Mouse (Mus musculus) heart, embryonic 14.5 days (tissue): ENCODE results near the gene Filip1l. TPM values are rescaled to one million over a fixed set of nuclear protein-coding genes. Genes with fewer than 3 reads are reported as not detected.

Experiments used
- ATAC-seq: fragments of 200-750 bp; cut with Nextera tagmentation; 2 replicates; pipeline ENCODE4 v1.8.0; 2017; ENCODE audit warnings: low read depth, moderate TSS enrichment; ENCODE audit not compliant: insufficient number of reproducible peaks, insufficient read depth, low FRiP score
- H3K27ac ChIP-seq, 2 experiments: fragments of 200-500 bp in 1 of 2; fragments of 300-500 bp in 1 of 2; sonication (generic) in 1 of 2; replicated peaks in 1 of 2; 2 replicates each; pipeline ENCODE4 v1.5.1; 2012 to 2014; ENCODE audit warnings: low read depth in 2 of 2, low read length in 2 of 2, control low read depth in 1 of 2, mild to moderate bottlenecking in 1 of 2, mixed read lengths in 1 of 2; ENCODE audit not compliant: control insufficient read depth in 1 of 2, insufficient read depth in 1 of 2
- H3K27me3 ChIP-seq: fragments of 300-500 bp; sonication (generic); 2 replicates; pipeline ENCODE4 v1.6.1; 2014; ENCODE audit warnings: mild to moderate bottlenecking, low read length, control low read depth; ENCODE audit not compliant: control insufficient read depth, insufficient read depth
- H3K36me3 ChIP-seq: fragments of 300-500 bp; sonication (generic); 2 replicates; pipeline ENCODE4 v1.6.1; 2014; ENCODE audit warnings: mild to moderate bottlenecking, control low read depth, low read length, mixed read lengths; ENCODE audit not compliant: control insufficient read depth, insufficient read depth
- H3K4me1 ChIP-seq, 2 experiments: fragments of 200-500 bp in 1 of 2; fragments of 300-500 bp in 1 of 2; sonication (generic) in 1 of 2; 2 replicates each; pipeline ENCODE4 v1.6.1; 2012 to 2014; ENCODE audit warnings: low read length in 2 of 2, control low read depth in 1 of 2, mixed read lengths in 1 of 2; ENCODE audit not compliant: control insufficient read depth in 2 of 2, insufficient read depth in 2 of 2
- H3K4me2 ChIP-seq: fragments of 300-500 bp; sonication (generic); 2 replicates; pipeline ENCODE4 v1.6.1; 2014; ENCODE audit warnings: mild to moderate bottlenecking, low read length
- H3K4me3 ChIP-seq, 2 experiments: fragments of 200-500 bp in 1 of 2; fragments of 300-500 bp in 1 of 2; sonication (generic) in 1 of 2; 2 replicates each; pipeline ENCODE4 v1.5.1; 2012 to 2014; ENCODE audit warnings: low read length in 2 of 2, mild to moderate bottlenecking in 2 of 2, control low read depth in 1 of 2, low read depth in 1 of 2, moderate library complexity in 1 of 2; ENCODE audit not compliant: control insufficient read depth in 1 of 2, insufficient read depth in 1 of 2
- H3K9ac ChIP-seq: fragments of 300-500 bp; sonication (generic); 2 replicates; pipeline ENCODE4 v1.6.1; 2014; ENCODE audit warnings: mild to moderate bottlenecking, low read length
- H3K9me3 ChIP-seq: fragments of 300-500 bp; sonication (generic); 2 replicates; pipeline ENCODE4 v1.6.1; 2016; ENCODE audit warnings: low read length, control low read depth; ENCODE audit not compliant: control insufficient read depth
- WGBS: fragments of 180-500 bp; shearing (Covaris S2); extraction: QIAGEN DNeasy Blood & Tissue Kit; methylation state at CpG from one replicate; pipeline ENCODE4 v1.1.7; 2014; 5-methylcytosine and 5-hydroxymethylcytosine counted together
- polyA plus RNA-seq: library from polyadenylated mRNA; unstranded; fragments of >200 nt; fragmentation: Nextera tagmentation; extraction: Ambion mirVana; gene quantifications from 2 replicates; pipeline ENCODE4 v1.2.1, GENCODE M21; 2014

Gene Filip1l
- polyA plus RNA-seq, 1 experiment from 2014 or later, result 27.7 TPM

DNA sequence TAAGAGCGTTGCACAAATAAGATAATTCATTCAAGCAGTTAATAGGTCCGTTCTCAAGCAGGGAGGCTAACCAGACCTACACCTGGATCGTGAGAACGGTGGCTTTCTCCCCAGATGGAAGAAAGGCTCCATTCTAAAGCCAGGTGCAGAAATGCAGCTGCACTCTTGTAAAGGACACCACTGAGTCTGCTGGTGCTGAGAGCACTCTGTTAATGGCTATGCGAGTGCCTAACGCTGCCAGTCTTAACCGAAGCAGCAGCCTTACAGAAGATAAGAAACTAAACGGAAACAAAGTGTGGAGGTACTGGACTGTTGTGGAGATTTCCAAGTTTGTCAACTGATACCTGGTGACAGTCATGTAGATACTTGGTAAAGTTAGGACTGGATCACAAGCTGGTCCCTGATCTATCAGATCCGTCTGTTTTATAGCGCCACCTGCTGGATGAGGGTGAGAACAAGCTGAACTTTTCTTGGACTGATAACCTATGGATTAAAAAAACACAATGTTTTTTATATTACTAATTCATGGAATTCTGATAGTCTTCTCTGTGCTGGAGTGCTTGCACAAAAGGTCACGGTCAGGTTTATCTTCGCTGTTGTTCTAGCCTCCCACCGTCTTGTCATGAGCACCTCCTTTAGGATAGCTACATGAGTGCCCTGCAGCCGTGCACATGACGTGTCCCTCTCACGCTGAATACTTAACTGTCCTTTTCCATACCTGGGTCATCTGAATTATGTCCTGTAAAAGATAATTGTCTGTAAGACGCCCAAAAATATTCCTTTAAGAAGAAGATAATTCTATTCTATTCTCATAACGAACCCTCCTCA, 45.7 kb downstream of the Filip1l start:
- Histone ChIP-seq H3K27me3 (no peaks in the 10 kb centered on the region), H3K4me1 (peaks cover 0 to 9% of the 10 kb centered on the region in 2 experiments; a peak in 3 of 4 replicates), H3K36me3 (no peaks in the 10 kb centered on the region), H3K4me3 (no peak overlapping the region), H3K27ac (0 out of 4 replicates have a peak overlapping the region, but pooled peaks of 1 of the 2 experiments have one; percentile 25), H3K9ac (no peak overlapping the region), H3K9me3 (no peaks in the 10 kb centered on the region), H3K4me2 (no peak overlapping the region)
- no peak for ATAC-seq
- 45% methylated on average over 18 of the region's 18 CpGs for WGBS

GRCm38 (mm10) chr16:57399566-57399965, 46.7 kb downstream of the Filip1l start:
- Histone ChIP-seq H3K27me3 (no peaks in the 10 kb centered on the region), H3K9me3 (no peaks in the 10 kb centered on the region), H3K36me3 (no peaks in the 10 kb centered on the region), H3K9ac (no peak overlapping the region), H3K4me3 (no peak overlapping the region), H3K4me2 (no peak overlapping the region), H3K4me1 (peaks cover 0 to 9% of the 10 kb centered on the region in 2 experiments; a peak in 3 of 4 replicates), H3K27ac (no peak overlapping the region)
- ATAC-seq, result no peak
- WGBS, result 73% methylated on average over 10 of the region's 10 CpGs

DNA sequence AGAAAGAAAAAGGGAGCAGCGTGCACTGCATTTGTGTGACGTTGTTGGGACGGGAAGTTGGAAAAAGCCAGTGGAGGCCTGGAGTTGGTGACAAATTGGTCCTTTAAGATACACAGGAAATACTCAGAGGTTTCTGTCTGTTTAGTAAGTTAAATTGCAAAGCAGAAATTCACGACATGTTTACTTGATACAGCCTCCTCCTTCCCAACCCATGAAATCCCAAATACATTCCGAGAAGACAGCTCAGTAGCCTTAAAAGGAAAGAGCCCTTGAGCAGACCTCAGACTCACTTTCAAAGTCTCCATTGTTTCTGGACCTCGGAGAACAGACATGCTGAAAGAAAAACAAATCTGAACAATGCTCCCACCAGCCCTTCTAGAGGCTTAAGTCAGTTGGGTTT, 48.8 kb downstream of the Filip1l start:
- Histone ChIP-seq H3K27me3 (no peaks in the 10 kb centered on the region), H3K9ac (no peak overlapping the region), H3K36me3 (no peaks in the 10 kb centered on the region), H3K27ac (peak overlapping the region; percentile 64 to 70), H3K4me2 (no peak overlapping the region), H3K4me1 (peaks cover 0 to 9% of the 10 kb centered on the region in 2 experiments; a peak in 3 of 4 replicates), H3K4me3 (no peak overlapping the region), H3K9me3 (no peaks in the 10 kb centered on the region)
- 52% methylated on average over 6 of the region's 6 CpGs for WGBS
- no peak for ATAC-seq

- WGBS, result 79% methylated on average over 4 of the region's 4 CpGs
- Histone ChIP-seq H3K4me3 (no peak overlapping the region), H3K36me3 (no peaks in the 10 kb centered on the region), H3K27ac (0 out of 4 replicates have a peak overlapping the region, but pooled peaks of 1 of the 2 experiments have one; percentile 4), H3K4me1 (peaks cover 0 to 9% of the 10 kb centered on the region in 2 experiments; a peak in 3 of 4 replicates), H3K9me3 (no peaks in the 10 kb centered on the region), H3K9ac (no peak overlapping the region), H3K4me2 (no peak overlapping the region), H3K27me3 (no peaks in the 10 kb centered on the region)
- no peak for ATAC-seq
Observed at GRCm38 (mm10) chr16:57402910-57403309, 50.0 kb downstream of the Filip1l start.

GRCm38 (mm10) chr16:57403825-57404224, 50.9 kb downstream of the Filip1l start:
- H3K36me3 ChIP-seq, result no peaks in the 10 kb centered on the region
- 62% methylated on average over 5 of the region's 5 CpGs for WGBS
- no peaks in the 10 kb centered on the region for H3K27me3 ChIP-seq
- H3K9ac ChIP-seq, result no peak overlapping the region
- ATAC-seq, result no peak
- H3K4me1 ChIP-seq, result peaks cover 0 to 9% of the 10 kb centered on the region in 2 experiments; a peak in 3 of 4 replicates
- H3K27ac ChIP-seq, result no peak overlapping the region
- no peaks in the 10 kb centered on the region for H3K9me3 ChIP-seq
- H3K4me2 ChIP-seq, result no peak overlapping the region
- no peak overlapping the region for H3K4me3 ChIP-seq

DNA sequence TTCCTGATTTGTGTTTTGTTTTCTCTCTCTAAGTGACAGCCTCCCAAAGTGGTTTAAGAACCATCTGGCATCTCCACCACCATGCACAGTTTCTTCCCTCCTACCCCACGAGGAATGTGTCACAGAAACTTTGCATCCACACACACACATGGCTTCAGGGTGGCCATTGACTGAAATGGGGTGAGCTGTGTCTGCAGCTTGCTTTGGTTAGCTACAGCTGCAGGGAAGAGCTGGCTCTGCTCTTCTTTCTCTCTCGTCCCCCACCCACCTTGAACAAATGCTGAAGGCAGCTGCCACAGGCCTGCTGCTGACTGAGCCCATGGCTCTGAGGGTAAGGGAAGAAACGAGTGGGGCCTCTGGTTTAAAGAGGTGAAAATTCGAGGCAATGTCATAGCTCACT, 59.9 kb downstream of the Filip1l start:
- H3K4me1 ChIP-seq, result peaks cover 5 to 13% of the 10 kb centered on the region in 2 experiments; a peak in 3 of 4 replicates
- peaks cover 6% of the 10 kb centered on the region for H3K9me3 ChIP-seq
- no peak overlapping the region for H3K4me2 ChIP-seq
- no peak overlapping the region for H3K9ac ChIP-seq
- ATAC-seq, result no peak
- WGBS, result 47% methylated on average over 4 of the region's 4 CpGs
- no peak overlapping the region for H3K4me3 ChIP-seq
- H3K27ac ChIP-seq, result no peak overlapping the region
- no peaks in the 10 kb centered on the region for H3K36me3 ChIP-seq
- no peaks in the 10 kb centered on the region for H3K27me3 ChIP-seq

DNA sequence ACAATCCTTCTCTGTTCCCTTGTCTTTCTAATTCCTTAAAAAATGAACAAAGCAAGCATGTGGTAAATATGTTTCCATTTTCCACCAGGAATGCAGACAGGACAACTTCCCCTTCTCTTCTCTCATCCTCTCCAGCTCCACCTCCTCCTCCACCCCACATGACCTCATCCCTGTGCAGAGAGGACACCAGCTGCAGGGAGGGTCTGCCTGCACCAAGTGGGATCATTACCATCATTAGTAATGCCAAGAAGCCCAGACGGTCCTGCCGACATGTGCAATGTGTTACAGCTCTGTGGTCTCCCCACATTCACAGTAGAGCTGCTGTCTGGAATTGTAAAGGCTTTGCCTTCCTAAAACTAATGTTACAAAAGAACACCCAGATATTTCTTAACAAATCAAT, 63.2 kb downstream of the Filip1l start:
- 48% methylated on average over 2 of the region's 2 CpGs for WGBS
- Histone ChIP-seq H3K4me1 (peaks cover 8 to 30% of the 10 kb centered on the region in 2 experiments), H3K9ac (no peak overlapping the region), H3K4me3 (no peak overlapping the region), H3K4me2 (no peak overlapping the region), H3K27ac (no peak overlapping the region), H3K27me3 (no peaks in the 10 kb centered on the region), H3K9me3 (peaks cover 6% of the 10 kb centered on the region), H3K36me3 (no peaks in the 10 kb centered on the region)
- ATAC-seq, result no peak
